Mouse (Mus musculus) forebrain, postnatal 0 days (tissue): Measurements from ENCODE around the gene Tfeb. TPM values are rescaled to one million over a fixed set of nuclear protein-coding genes. Genes with fewer than 3 reads are reported as not detected.

ENCODE experiments used
- ATAC-seq: fragments of 200-750 bp; cut with Nextera tagmentation; 2 replicates; pipeline ENCODE4 v1.8.0; 2017; ENCODE audit warnings: mild to moderate bottlenecking, moderate library complexity
- DNase-seq: peaks from one replicate; pipeline ENCODE4 v3.0.0-alpha.2; 2015
- H3K27ac ChIP-seq: fragments of 300-500 bp; sonication (generic); 2 replicates; pipeline ENCODE4 v1.5.1; 2014; ENCODE audit warnings: low read depth, mild to moderate bottlenecking, antibody characterized with exemption, low read length, moderate library complexity, mixed read lengths
- H3K27me3 ChIP-seq: fragments of 300-500 bp; sonication (generic); 2 replicates; pipeline ENCODE4 v1.6.1; 2014; ENCODE audit warnings: mild to moderate bottlenecking, low read length, mixed read lengths; ENCODE audit not compliant: insufficient read depth
- H3K36me3 ChIP-seq: fragments of 300-500 bp; sonication (generic); 2 replicates; pipeline ENCODE4 v1.6.1; 2014; ENCODE audit warnings: mild to moderate bottlenecking, moderate library complexity; ENCODE audit not compliant: insufficient read depth
- H3K4me1 ChIP-seq: fragments of 300-500 bp; sonication (generic); 2 replicates; pipeline ENCODE4 v1.6.1; 2014; ENCODE audit warnings: antibody characterized with exemption; ENCODE audit not compliant: insufficient read depth
- H3K4me2 ChIP-seq: fragments of 300-500 bp; sonication (generic); 2 replicates; pipeline ENCODE4 v1.6.1; 2014; ENCODE audit warnings: low read depth, mild to moderate bottlenecking, moderate library complexity
- H3K4me3 ChIP-seq: fragments of 300-500 bp; sonication (generic); 2 replicates; pipeline ENCODE4 v1.5.1; 2014; ENCODE audit warnings: low read depth, low read length, mixed read lengths
- H3K9ac ChIP-seq: fragments of 300-500 bp; sonication (generic); 2 replicates; pipeline ENCODE4 v1.6.1; 2014; ENCODE audit warnings: mild to moderate bottlenecking
- H3K9me3 ChIP-seq: fragments of 300-500 bp; sonication (generic); 2 replicates; pipeline ENCODE4 v1.6.1; 2016; ENCODE audit warnings: low read length
- CTCF ChIP-seq: sonication (generic); IDR thresholded peaks from 2 replicates; pipeline ENCODE4 v1.5.1; 2016; ENCODE audit warnings: antibody characterized with exemption, control low read depth, low read depth
- WGBS: fragments of 180-500 bp; shearing (Covaris S2); extraction: QIAGEN DNeasy Blood & Tissue Kit; methylation state at CpG from one replicate; pipeline ENCODE4 v1.1.7; 2014; 5-methylcytosine and 5-hydroxymethylcytosine counted together
- polyA plus RNA-seq: library from polyadenylated mRNA; unstranded; fragments of >200 nt; fragmentation: Nextera tagmentation; extraction: Ambion mirVana; gene quantifications from 2 replicates; pipeline ENCODE4 v1.2.1, GENCODE M21; 2015
- total RNA-seq: library from RNA; depleted of rRNA; stranded (reverse); fragments of >200 nt; gene quantifications from 2 replicates; pipeline ENCODE4 v1.2.3, GENCODE M21; 2014

The Tfeb gene
- total and polyA plus RNA-seq, 2 experiments from 2014 or later, result 4.6 to 5.5 TPM

GRCm38 (mm10) chr17:47788996-47789395 is 52.2 kb downstream of the Tfeb start:
- WGBS, result 74% methylated on average over 6 of the region's 6 CpGs
- H3K4me2 ChIP-seq, result no peak overlapping the region
- DNase-seq (peak; percentile 35), ATAC-seq (no peak)
- no peaks in the 10 kb centered on the region for H3K4me1 ChIP-seq
- H3K27ac ChIP-seq, result no peak overlapping the region
- no peak for TF ChIP-seq CTCF
- H3K36me3 ChIP-seq, result no peaks in the 10 kb centered on the region
- H3K9me3 ChIP-seq, result no peaks in the 10 kb centered on the region
- H3K9ac ChIP-seq, result no peak overlapping the region
- H3K27me3 ChIP-seq, result no peaks in the 10 kb centered on the region
- H3K4me3 ChIP-seq, result no peak overlapping the region

GRCm38 (mm10) chr17:47792098-47792863 is 55.5 kb downstream of the Tfeb start:
- Histone ChIP-seq H3K9me3 (no peaks in the 10 kb centered on the region), H3K27me3 (no peaks in the 10 kb centered on the region), H3K4me2 (no peak overlapping the region), H3K36me3 (no peaks in the 10 kb centered on the region), H3K27ac (no peak overlapping the region), H3K9ac (no peak overlapping the region), H3K4me1 (no peaks in the 10 kb centered on the region), H3K4me3 (no peak overlapping the region)
- 21% methylated on average over 15 of the region's 15 CpGs for WGBS
- TF ChIP-seq CTCF, result peak; percentile 89
- ATAC-seq (peak; percentile 61; the same call in 1 of the 2 replicates), DNase-seq (peak; percentile 77)

- Histone ChIP-seq H3K9ac (no peak overlapping the region), H3K4me1 (no peaks in the 10 kb centered on the region), H3K36me3 (no peaks in the 10 kb centered on the region), H3K4me2 (no peak overlapping the region), H3K4me3 (no peak overlapping the region), H3K9me3 (no peaks in the 10 kb centered on the region), H3K27ac (no peak overlapping the region), H3K27me3 (no peaks in the 10 kb centered on the region)
- peak; percentile 82 for DNase-seq
- 13% methylated on average over 9 of the region's 9 CpGs for WGBS
- peak; percentile 81 for ATAC-seq
- TF ChIP-seq CTCF, result peak; percentile 90
These were observed 56.5 kb downstream of the Tfeb start for GRCm38 (mm10) chr17:47793377-47793776.

DNA sequence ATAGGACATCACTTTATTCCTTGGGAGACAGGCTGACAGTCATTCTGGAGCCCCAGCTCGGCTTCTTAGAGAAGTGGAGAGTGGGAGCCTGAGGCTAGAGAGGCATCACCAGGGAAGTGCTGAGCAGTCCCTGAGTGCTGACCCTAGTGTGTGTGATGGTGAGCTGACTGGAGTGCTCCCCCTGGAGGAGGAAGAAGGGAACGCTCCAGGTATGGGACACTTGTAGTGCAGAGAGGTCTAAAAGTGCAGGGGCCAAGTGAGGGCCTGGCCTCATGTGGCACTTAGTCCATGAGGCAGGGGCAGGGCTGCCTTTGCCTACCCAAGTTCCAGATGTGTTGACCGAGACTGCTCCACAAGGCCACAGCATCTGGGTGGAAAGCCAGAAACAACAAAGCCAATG is 58.6 kb downstream of the Tfeb start:
- WGBS, result 51% methylated on average over 3 of the region's 3 CpGs
- ATAC-seq, result no peak
- Histone ChIP-seq H3K9ac (no peak overlapping the region), H3K4me3 (no peak overlapping the region), H3K4me1 (no peaks in the 10 kb centered on the region), H3K9me3 (no peaks in the 10 kb centered on the region), H3K27ac (no peak overlapping the region), H3K36me3 (no peaks in the 10 kb centered on the region), H3K4me2 (no peak overlapping the region), H3K27me3 (no peaks in the 10 kb centered on the region)
- no peak for DNase-seq
- TF ChIP-seq CTCF, result peak; percentile 65

DNA sequence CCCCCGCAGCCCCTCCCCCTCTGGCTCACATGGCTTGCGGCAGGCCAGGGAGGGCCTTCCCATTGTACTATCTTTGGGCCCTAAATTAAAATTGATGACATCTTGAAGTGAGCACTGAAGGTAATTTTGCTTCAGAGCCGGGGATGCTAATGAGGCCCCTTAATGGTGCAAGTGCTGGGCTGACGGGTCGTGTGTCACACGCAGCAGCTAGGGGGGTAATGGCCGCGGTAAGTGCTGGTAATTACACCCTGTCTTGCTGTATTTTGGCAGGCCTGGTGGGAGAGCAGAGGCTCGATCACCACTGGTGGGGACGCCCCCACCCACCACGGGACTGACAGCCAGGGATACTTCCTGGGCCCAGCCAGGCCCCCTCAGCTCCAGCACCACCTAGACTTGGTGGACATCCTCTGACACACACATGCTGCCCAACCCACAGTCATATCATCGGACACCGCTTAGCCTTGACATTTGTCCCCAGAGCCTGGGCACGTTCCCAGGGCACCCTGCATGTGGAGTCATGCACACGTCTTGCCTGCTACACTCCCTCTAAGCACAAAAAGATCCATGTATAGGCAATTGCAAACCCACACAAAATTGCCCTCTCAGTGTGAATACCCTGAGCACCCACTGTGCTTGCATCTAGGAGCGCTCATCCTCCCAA is 59.5 kb downstream of the Tfeb start:
- no peak for DNase-seq
- Histone ChIP-seq H3K36me3 (no peaks in the 10 kb centered on the region), H3K9ac (no peak overlapping the region), H3K4me3 (no peak overlapping the region), H3K27ac (no peak overlapping the region), H3K27me3 (no peaks in the 10 kb centered on the region), H3K4me1 (no peaks in the 10 kb centered on the region), H3K9me3 (no peaks in the 10 kb centered on the region), H3K4me2 (no peak overlapping the region)
- ATAC-seq, result peak; percentile 47; the same call in 1 of the 2 replicates
- WGBS, result 47% methylated on average over 16 of the region's 16 CpGs
- no peak for TF ChIP-seq CTCF

DNA sequence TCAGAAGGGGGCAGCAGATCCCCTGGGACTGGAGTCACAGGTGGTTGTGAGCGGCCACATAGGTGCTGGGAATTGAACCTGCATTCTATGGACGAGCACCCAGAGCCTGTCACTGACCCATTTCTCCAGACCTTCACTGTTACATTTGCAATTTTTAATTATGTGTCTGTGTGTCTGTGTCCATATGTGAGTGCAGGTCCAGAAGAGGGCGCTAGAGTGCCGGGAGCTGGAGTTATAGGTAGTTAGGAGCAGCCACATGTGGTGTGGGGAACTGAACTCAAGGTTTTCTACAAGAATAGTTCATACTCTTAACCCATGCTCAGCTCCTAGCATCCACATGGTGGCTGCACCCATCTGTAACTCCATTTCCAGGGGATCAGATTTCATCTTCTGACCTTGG is 60.1 kb downstream of the Tfeb start:
- H3K4me1 ChIP-seq, result no peaks in the 10 kb centered on the region
- H3K27me3 ChIP-seq, result no peaks in the 10 kb centered on the region
- no peak for DNase-seq
- ATAC-seq, result no peak
- H3K4me2 ChIP-seq, result no peak overlapping the region
- TF ChIP-seq CTCF, result 0 out of 2 replicates have a peak, but pooled peaks have one; percentile 29
- no peaks in the 10 kb centered on the region for H3K9me3 ChIP-seq
- H3K36me3 ChIP-seq, result no peaks in the 10 kb centered on the region
- H3K27ac ChIP-seq, result no peak overlapping the region
- WGBS, result 66% methylated on average over 4 of the region's 4 CpGs
- H3K9ac ChIP-seq, result no peak overlapping the region
- no peak overlapping the region for H3K4me3 ChIP-seq

GRCm38 (mm10) chr17:47797383-47797782 is 60.6 kb downstream of the Tfeb start:
- H3K4me2 ChIP-seq, result no peak overlapping the region
- no peak overlapping the region for H3K4me3 ChIP-seq
- H3K4me1 ChIP-seq, result no peaks in the 10 kb centered on the region
- H3K9ac ChIP-seq, result no peak overlapping the region
- DNase-seq, result no peak
- H3K36me3 ChIP-seq, result no peaks in the 10 kb centered on the region
- whole genome bisulfite sequencing, result 83% methylated on average over 9 of the region's 9 CpGs
- no peaks in the 10 kb centered on the region for H3K27me3 ChIP-seq
- no peaks in the 10 kb centered on the region for H3K9me3 ChIP-seq
- no peak overlapping the region for H3K27ac ChIP-seq
- no peak for ATAC-seq
- no peak for TF ChIP-seq CTCF
